Mouse (Mus musculus): Measurements from ENCODE around the gene Tent4b. TPM values are rescaled to one million over a fixed set of nuclear protein-coding genes. Genes with fewer than 3 reads are reported as not detected.
A peak's percentile ranks its signal among the peaks of the same experiment; 100 is the strongest.

Gene Tent4b
- polyA plus RNA-seq, 2 experiments = 10.9 to 22.7 TPM

DNA sequence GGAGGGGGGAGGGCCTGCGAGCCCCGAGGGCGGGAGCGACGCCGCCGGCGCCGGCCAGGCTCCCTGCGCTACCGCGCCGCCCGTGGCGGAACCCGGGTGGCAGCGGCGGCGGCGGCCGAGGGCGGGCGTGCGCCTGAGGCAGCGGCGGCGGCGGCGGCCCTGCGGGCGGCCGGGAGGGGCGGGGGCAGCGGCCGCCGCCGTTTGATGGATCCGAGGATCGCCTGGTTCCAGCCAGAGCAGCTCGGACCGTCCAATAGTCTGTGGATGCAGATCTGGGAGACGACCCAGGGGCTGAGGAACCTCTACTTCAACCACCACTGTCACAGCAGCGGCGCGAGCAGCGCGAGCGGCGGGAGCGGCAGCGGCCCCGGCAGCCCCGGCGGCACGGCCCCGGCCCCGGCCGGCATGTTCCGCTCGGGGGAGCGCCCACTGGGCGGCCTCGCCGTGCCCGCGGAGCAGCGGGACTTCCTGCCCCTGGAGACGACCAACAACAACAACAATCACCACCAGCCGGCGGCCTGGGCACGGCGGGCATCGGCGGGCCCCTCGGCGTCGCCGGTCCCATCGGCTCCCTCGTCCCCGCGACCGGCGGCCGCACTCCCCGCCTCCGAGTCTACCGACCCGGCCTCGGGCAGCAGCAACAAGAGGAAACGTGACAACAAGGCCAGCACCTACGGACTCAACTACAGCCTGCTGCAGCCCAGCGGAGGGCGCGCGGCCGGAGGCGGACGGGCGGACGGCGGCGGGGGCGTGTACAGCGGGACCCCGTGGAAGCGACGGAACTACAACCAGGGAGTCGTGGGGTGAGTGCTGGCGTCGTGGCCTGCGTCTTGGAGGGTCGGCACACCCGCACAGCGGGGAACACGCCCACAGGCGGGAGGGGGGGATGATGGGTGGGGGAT, 938 bp downstream of the Tent4b start:
- H3K4me3 ChIP-seq (replicated peaks; ENCODE audit: low read length) = peak overlapping the region; percentile 77
- peak overlapping the region; percentile 77 for H3K9ac ChIP-seq (ENCODE audit: low read depth, low read length, severe bottlenecking)
- ATAC-seq (ENCODE audit: low FRiP score, low read depth) (peak; percentile 12; the same call in 1 of the 2 replicates), DNase-seq (ENCODE audit: low spot score) (peak; percentile 15)
- peaks cover 8% of the 10 kb centered on the region; the same call in 1 of the 2 replicates for H3K36me3 ChIP-seq (ENCODE audit: control insufficient read depth, insufficient read depth, low read length)
- TF ChIP-seq POLR2A (IDR thresholded peaks at IDR 0.05; ENCODE audit: borderline replicate concordance, extremely low read depth, insufficient read depth, insufficient read length) = no peak
- under 1% methylated on average over 66 of the region's 117 CpGs for WGBS
- H3K4me2 ChIP-seq (replicated peaks; ENCODE audit: low read depth, low read length, severe bottlenecking) = peak overlapping the region; percentile 93
- peak overlapping the region; percentile 94 for H3K27ac ChIP-seq (replicated peaks; ENCODE audit: low read depth, low read length)
- H3K9me3 ChIP-seq (ENCODE audit: control insufficient read depth, low read length) = no peaks in the 10 kb centered on the region
- peaks cover 23% of the 10 kb centered on the region for H3K4me1 ChIP-seq (ENCODE audit: control insufficient read depth, insufficient read depth, low read length)
- H3K27me3 ChIP-seq (ENCODE audit: control insufficient read depth, insufficient read depth, low read length) = no peaks in the 10 kb centered on the region

DNA sequence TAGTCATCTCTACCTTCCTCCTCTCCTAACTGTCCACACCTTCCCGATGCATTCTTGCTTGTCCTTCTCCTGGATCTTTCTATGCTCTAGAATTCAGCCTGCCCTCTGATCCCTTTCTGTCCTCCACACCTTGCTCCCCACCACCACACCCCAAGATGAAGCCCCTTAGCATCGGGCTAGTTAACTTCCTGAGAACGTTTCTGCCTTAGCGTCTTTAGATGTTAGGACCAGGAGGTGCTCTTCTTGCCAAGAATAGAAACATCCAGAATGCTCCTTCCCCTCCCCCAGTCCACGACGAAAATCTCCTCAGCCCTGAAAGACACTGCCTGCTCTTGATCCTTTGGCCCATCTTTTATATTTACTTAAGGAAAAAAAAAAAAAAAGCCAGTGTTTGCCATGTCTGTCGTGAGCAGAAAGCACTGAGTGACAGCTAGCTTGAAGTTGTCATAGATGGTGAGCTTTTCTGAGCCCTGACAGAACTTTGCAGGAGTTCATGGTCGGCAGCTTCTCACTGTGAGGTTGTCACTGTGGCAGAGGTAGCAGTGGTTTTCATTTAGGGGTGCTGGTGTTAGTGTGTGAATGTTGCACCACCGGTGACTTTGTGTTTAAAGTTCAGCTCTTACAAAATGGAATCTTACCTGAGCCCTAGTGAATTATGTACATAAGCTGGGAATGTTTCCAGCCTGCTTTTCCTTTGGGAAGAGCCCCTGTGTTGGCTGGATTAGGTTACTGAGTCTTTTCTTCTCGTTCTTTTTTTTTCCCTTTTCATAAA, 1.9 kb downstream of the Tent4b start:
- peak; percentile 23 for DNase-seq (ENCODE audit: low spot score)
- Histone ChIP-seq H3K9me3 (ENCODE audit: control insufficient read depth, low read length) (no peaks in the 10 kb centered on the region), H3K27ac (replicated peaks; ENCODE audit: low read depth, low read length) (no peak overlapping the region), H3K4me2 (replicated peaks; ENCODE audit: low read depth, low read length, severe bottlenecking) (peak overlapping the region; percentile 93), H3K36me3 (ENCODE audit: control insufficient read depth, insufficient read depth, low read length) (peaks cover 12% of the 10 kb centered on the region; the same call in 1 of the 2 replicates), H3K4me3 (replicated peaks; ENCODE audit: low read length) (peak overlapping the region; percentile 77), H3K9ac (ENCODE audit: low read depth, low read length, severe bottlenecking) (peak overlapping the region; percentile 77), H3K27me3 (ENCODE audit: control insufficient read depth, insufficient read depth, low read length) (no peaks in the 10 kb centered on the region), H3K4me1 (ENCODE audit: control insufficient read depth, insufficient read depth, low read length) (peaks cover 23% of the 10 kb centered on the region)
- ATAC-seq (ENCODE audit: low FRiP score, low read depth) = no peak
- no peak for TF ChIP-seq POLR2A (IDR thresholded peaks at IDR 0.05; ENCODE audit: borderline replicate concordance, extremely low read depth, insufficient read depth, insufficient read length)
- WGBS = 18% methylated on average over 10 of the region's 10 CpGs

GRCm38 (mm10) chr8:88201641-88202040, 2.6 kb downstream of the Tent4b start:
- Histone ChIP-seq H3K4me3 (replicated peaks; ENCODE audit: low read length) (peak overlapping the region; percentile 77; the same call in 1 of the 2 replicates), H3K4me2 (replicated peaks; ENCODE audit: low read depth, low read length, severe bottlenecking) (peak overlapping the region; percentile 93), H3K27me3 (ENCODE audit: control insufficient read depth, insufficient read depth, low read length) (no peaks in the 10 kb centered on the region), H3K9ac (ENCODE audit: low read depth, low read length, severe bottlenecking) (peak overlapping the region; percentile 77; the same call in 1 of the 2 replicates), H3K36me3 (ENCODE audit: control insufficient read depth, insufficient read depth, low read length) (peaks cover 16% of the 10 kb centered on the region; the same call in 1 of the 2 replicates), H3K4me1 (ENCODE audit: control insufficient read depth, insufficient read depth, low read length) (peaks cover 23% of the 10 kb centered on the region), H3K27ac (replicated peaks; ENCODE audit: low read depth, low read length) (no peak overlapping the region), H3K9me3 (ENCODE audit: control insufficient read depth, low read length) (no peaks in the 10 kb centered on the region)
- WGBS = 35% methylated on average over 3 of the region's 3 CpGs
- no peak for ATAC-seq (ENCODE audit: low FRiP score, low read depth)
- DNase-seq (ENCODE audit: low spot score) = no peak
- TF ChIP-seq POLR2A (IDR thresholded peaks at IDR 0.05; ENCODE audit: borderline replicate concordance, extremely low read depth, insufficient read depth, insufficient read length) = no peak

DNA sequence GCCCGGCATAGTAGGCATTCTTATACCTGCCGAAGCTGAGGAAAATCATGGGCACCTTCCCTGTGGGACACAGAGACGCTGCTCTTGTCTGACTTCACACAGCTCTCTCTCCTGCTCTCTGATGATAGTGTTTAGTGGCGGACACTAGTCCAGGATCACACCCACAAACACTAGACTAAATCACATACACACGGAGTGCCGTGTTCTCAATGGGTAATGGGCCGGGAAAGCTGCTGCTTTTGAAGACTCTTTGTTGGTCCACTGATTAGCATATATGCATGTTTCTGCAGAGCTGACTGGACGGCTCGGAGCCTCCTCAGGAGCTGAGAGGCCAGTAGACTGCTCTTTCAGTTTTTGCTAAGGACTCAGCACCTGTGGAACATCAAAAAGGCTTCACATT, 7.0 kb downstream of the Tent4b start:
- H3K9ac ChIP-seq (ENCODE audit: low read depth, low read length, severe bottlenecking) = no peak overlapping the region
- WGBS = 87% methylated on average over 9 of the region's 9 CpGs
- H3K36me3 ChIP-seq (ENCODE audit: control insufficient read depth, insufficient read depth, low read length) = peaks cover 28% of the 10 kb centered on the region
- no peaks in the 10 kb centered on the region for H3K27me3 ChIP-seq (ENCODE audit: control insufficient read depth, insufficient read depth, low read length)
- TF ChIP-seq POLR2A (IDR thresholded peaks at IDR 0.05; ENCODE audit: borderline replicate concordance, extremely low read depth, insufficient read depth, insufficient read length) = no peak
- H3K4me3 ChIP-seq (replicated peaks; ENCODE audit: low read length) = no peak overlapping the region
- ATAC-seq (ENCODE audit: low FRiP score, low read depth) (no peak), DNase-seq (ENCODE audit: low spot score) (no peak)
- H3K4me2 ChIP-seq (replicated peaks; ENCODE audit: low read depth, low read length, severe bottlenecking) = no peak overlapping the region
- H3K27ac ChIP-seq (replicated peaks; ENCODE audit: low read depth, low read length) = no peak overlapping the region
- peaks cover 12% of the 10 kb centered on the region for H3K4me1 ChIP-seq (ENCODE audit: control insufficient read depth, insufficient read depth, low read length)
- no peaks in the 10 kb centered on the region for H3K9me3 ChIP-seq (ENCODE audit: control insufficient read depth, low read length)
